Comparison of ENCODE assay signal across 19 mouse cellular contexts in the genomic region with DNA sequence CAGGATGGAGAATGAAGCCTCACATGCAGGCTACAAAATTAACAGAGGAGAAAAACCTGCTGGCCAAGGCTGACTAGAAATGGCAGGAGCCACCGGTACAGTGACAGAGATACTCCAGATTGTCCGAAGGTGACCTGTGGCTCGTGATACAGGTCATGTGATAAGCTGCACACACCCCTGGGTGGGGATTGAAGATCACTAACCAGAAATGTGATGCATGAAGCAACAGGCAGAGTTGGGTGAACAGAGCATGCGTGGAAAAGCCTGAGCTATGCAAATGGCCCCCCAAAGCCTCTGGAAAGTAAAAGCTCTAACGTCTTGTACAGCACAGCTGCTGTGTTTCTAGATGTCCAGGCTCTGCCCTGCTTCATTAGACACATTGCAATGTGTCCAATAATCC. TPM values are rescaled to one million over a fixed set of nuclear protein-coding genes. Genes with fewer than 3 reads are reported as not detected.
A peak's percentile ranks its signal among the peaks of the same experiment; 100 is the strongest.
DNase-seq lines count a peak whose midpoint lies in the region; ATAC-seq and TF ChIP-seq lines count a peak whose summit lies in the region.
"Had no signal": no experiment of that assay in that cellular context is flagged by ENCODE, and none has a peak within 500 bp of the region (broad histone marks: within the 10 kb centered on the region; RNA-seq: fewer than 3 reads in every experiment).

No protein-coding gene starts in this region.

- H3K27me3 ChIP-seq in kidney, embryonic 14.5 days (ENCODE audit: control insufficient read depth, insufficient read depth, low read length) = no peaks in the 10 kb centered on the region
- no peaks in the 10 kb centered on the region for H3K27me3 ChIP-seq in lung, postnatal 0 days (replicated peaks; ENCODE audit: insufficient read depth, low read length)
- H3K27me3 ChIP-seq: forebrain, embryonic 15.5 days had no signal

- H3K27ac ChIP-seq in kidney, embryonic 14.5 days (ENCODE audit: low read depth, low read length) = no peak overlapping the region
- no peak overlapping the region for H3K27ac ChIP-seq in lung, postnatal 0 days (ENCODE audit: low read length)
- H3K27ac ChIP-seq: forebrain, embryonic 15.5 days; kidney, postnatal 0 days; limb, embryonic 15.5 days had no signal

- H3K9me3 ChIP-seq in kidney, embryonic 14.5 days (ENCODE audit: control insufficient read depth, low read length) = no peaks in the 10 kb centered on the region
- no peaks in the 10 kb centered on the region for H3K9me3 ChIP-seq in lung, postnatal 0 days (ENCODE audit: low read length)
- H3K9me3 ChIP-seq: forebrain, embryonic 15.5 days; limb, embryonic 15.5 days had no signal

- no peak overlapping the region for H3K9ac ChIP-seq in kidney, embryonic 14.5 days (ENCODE audit: low read depth, low read length)
- H3K9ac ChIP-seq in lung, postnatal 0 days (replicated peaks; ENCODE audit: low read depth) = no peak overlapping the region
- H3K9ac ChIP-seq: forebrain, embryonic 15.5 days; limb, embryonic 15.5 days; liver, postnatal 0 days had no signal

- 0 out of 2 replicates have a peak, but pooled peaks cover 4% of the 10 kb centered on the region for H3K4me1 ChIP-seq in kidney, embryonic 14.5 days (ENCODE audit: control insufficient read depth, insufficient read depth, low read length)
- H3K4me1 ChIP-seq in lung, postnatal 0 days (ENCODE audit: insufficient read depth, low read depth, low read length) = no peaks in the 10 kb centered on the region

- DNase-seq in kidney, adult 11 months = peak; percentile 62
- DNase-seq in lung, postnatal 36 days = peak; percentile 61
- DNase-seq in lung, postnatal 0 days (ENCODE audit: low spot score) = no peak
- DNase-seq in A20 (ENCODE audit: low read depth, low spot score) = peak; percentile 58
- DNase-seq in kidney, postnatal 10 days = peak; percentile 21
- no peak for DNase-seq in adrenal gland, adult 8-10 months
- DNase-seq: adrenal gland, postnatal 14 days; cerebellum, adult 11 months; cerebellum, postnatal 25 days; embryo, embryonic 11 days; gastrocnemius, postnatal 25 days; liver, postnatal 0 days; lung, postnatal 4 days; right cerebral cortex, postnatal 14 days had no signal

- H3K36me3 ChIP-seq in kidney, embryonic 14.5 days (ENCODE audit: control insufficient read depth, insufficient read depth, low read length) = no peaks in the 10 kb centered on the region
- no peaks in the 10 kb centered on the region for H3K36me3 ChIP-seq in lung, postnatal 0 days (ENCODE audit: insufficient read depth, low read length)
- H3K36me3 ChIP-seq: forebrain, embryonic 15.5 days; limb, embryonic 15.5 days had no signal

- ATAC-seq in kidney, embryonic 14.5 days (ENCODE audit: low FRiP score, low TSS enrichment) = no peak
- ATAC-seq in lung, postnatal 0 days = no peak
- ATAC-seq: forebrain, embryonic 15.5 days; liver, postnatal 0 days; midbrain, embryonic 16.5 days had no signal

- H3K4me3 ChIP-seq in kidney, embryonic 14.5 days (ENCODE audit: low read length) = no peak overlapping the region
- no peak overlapping the region for H3K4me3 ChIP-seq in lung, postnatal 0 days (ENCODE audit: low read depth, low read length)
- H3K4me3 ChIP-seq: forebrain, embryonic 15.5 days; limb, embryonic 15.5 days had no signal

- no peak for TF ChIP-seq EP300 in lung, postnatal 0 days (IDR thresholded peaks at IDR 0.05)

- H3K4me2 ChIP-seq in kidney, embryonic 14.5 days (replicated peaks; ENCODE audit: low read depth, low read length) = no peak overlapping the region
- no peak overlapping the region for H3K4me2 ChIP-seq in lung, postnatal 0 days (replicated peaks; ENCODE audit: low read depth, low read length)
- H3K4me2 ChIP-seq: forebrain, embryonic 15.5 days; limb, embryonic 15.5 days had no signal

- TF ChIP-seq CTCF in lung, postnatal 0 days (IDR thresholded peaks at IDR 0.05) = no peak

- WGBS in kidney, embryonic 14.5 days = 72% methylated on average over 5 of the region's 5 CpGs
- WGBS in lung, postnatal 0 days = 71% methylated on average over 5 of the region's 5 CpGs

RNA-seq across cellular contexts. Expression of gene Ubl3, which starts 3.9 kb away (rescaled TPM):
- polyA plus RNA-seq in kidney, embryonic 14.5 days (2014; fragmentation: Nextera tagmentation; extraction: Ambion mirVana) = 52.4 and 78.2 TPM in 2 replicates
- 161 and 165 TPM in 2 replicates for polyA plus RNA-seq in lung, postnatal 0 days (2015; fragmentation: Nextera tagmentation; extraction: Ambion mirVana)
- 100 to 1,000 TPM; 150 to 176 (median 164) TPM for total RNA-seq in adrenal gland, adult 8-10 months (2022)

Comparison
In these comparisons a context has a peak if more than half of its experiments do, and no peak if none do; other contexts are left out.
1. DNase-seq: peak in kidney, adult 11 months (single experiment), lung, postnatal 36 days (single experiment), A20 (single experiment) and kidney, postnatal 10 days (single experiment); none in lung, postnatal 0 days (single experiment) and adrenal gland, adult 8-10 months (single experiment).